Mouse (Mus musculus): ENCODE results near the gene Sap18.

DNA sequence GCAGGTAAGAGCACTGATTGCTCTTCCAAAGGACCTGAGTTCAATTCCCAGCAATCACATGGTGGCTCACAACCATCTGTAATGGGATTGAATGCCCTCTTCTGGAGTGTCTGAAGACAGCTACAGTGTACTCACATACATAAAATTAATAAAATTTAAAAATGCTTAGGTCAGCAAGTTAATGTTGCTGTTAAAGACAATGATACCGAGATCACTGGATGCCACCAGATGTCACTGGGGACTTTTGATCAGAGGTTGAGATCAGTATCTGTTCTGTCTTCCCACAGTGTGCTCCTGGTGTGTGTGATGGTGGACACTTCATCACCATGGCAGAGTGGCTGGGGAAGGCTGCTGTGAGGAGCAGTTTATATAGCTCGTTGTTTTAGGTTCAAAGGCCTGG lies 8.7 kb upstream of the Sap18 start:
- TF ChIP-seq CTCF (IDR thresholded peaks at IDR 0.05; ENCODE audit: insufficient read depth, low read depth, low read length) (no peak), POLR2A (IDR thresholded peaks at IDR 0.05; ENCODE audit: insufficient read depth, low read depth, low read length) (no peak)

All from olfactory bulb, adult 2 months (tissue).